Mouse (Mus musculus) stomach, postnatal 0 days (tissue): ENCODE measurements at regions not wholly inside any gene's neighbourhood (a gene's known extent, or its start where the extent isn't known, plus 50 kb on each side); places are given as distances from the start of the nearest gene placed in this dataset.

Experiments
- CTCF ChIP-seq: IDR thresholded peaks from 2 replicates; pipeline ENCODE4 v1.5.1; 2016; ENCODE audit warnings: antibody characterized with exemption, low read depth, mild to moderate bottlenecking, moderate library complexity
- EP300 ChIP-seq: optimal IDR thresholded peaks from 2 replicates; pipeline ENCODE3; 2016; ENCODE audit warnings: antibody characterized with exemption

- TF ChIP-seq CTCF (no peak), EP300 (no peak)
Measured at GRCm38 (mm10) chr15:52232442-52232841, 1652.3 kb upstream of the Gm7489 start.
